Mouse (Mus musculus) intestine, embryonic 14.5 days (tissue): ENCODE data around the gene Nucks1. TPM values are rescaled to one million over a fixed set of nuclear protein-coding genes. Genes with fewer than 3 reads are reported as not detected.

Source experiments
- ATAC-seq: fragments of 200-750 bp; cut with Nextera tagmentation; replicated peaks from 2 replicates; pipeline ENCODE4 v1.8.0; 2017; ENCODE audit warnings: low read depth, moderate number of reproducible peaks, moderate TSS enrichment, moderate library complexity; ENCODE audit not compliant: low FRiP score, low TSS enrichment
- DNase-seq: peaks from one replicate; pipeline ENCODE4 v3.0.0-alpha.2; 2018; ENCODE audit warnings: low spot score
- H3K27ac ChIP-seq: fragments of 300-500 bp; sonication (generic); 2 replicates; pipeline ENCODE4 v1.5.1; 2014; ENCODE audit warnings: low read depth, mild to moderate bottlenecking, control low read depth
- H3K27me3 ChIP-seq: fragments of 300-500 bp; sonication (generic); replicated peaks from 2 replicates; pipeline ENCODE4 v1.6.1; 2014; ENCODE audit warnings: low read length, control low read depth; ENCODE audit not compliant: control insufficient read depth, insufficient read depth
- H3K36me3 ChIP-seq: fragments of 300-500 bp; sonication (generic); 2 replicates; pipeline ENCODE4 v1.6.1; 2014; ENCODE audit warnings: low read length, control low read depth; ENCODE audit not compliant: control insufficient read depth, insufficient read depth
- H3K4me1 ChIP-seq: fragments of 300-500 bp; sonication (generic); replicated peaks from 2 replicates; pipeline ENCODE4 v1.6.1; 2014; ENCODE audit warnings: low read length, control low read depth, mixed read lengths; ENCODE audit not compliant: control insufficient read depth, insufficient read depth
- H3K4me2 ChIP-seq: fragments of 300-500 bp; sonication (generic); 2 replicates; pipeline ENCODE4 v1.6.1; 2014; ENCODE audit warnings: low read length
- H3K4me3 ChIP-seq: fragments of 300-500 bp; sonication (generic); 2 replicates; pipeline ENCODE4 v1.5.1; 2014; ENCODE audit warnings: low read depth, low read length, control low read depth, mixed read lengths
- H3K9ac ChIP-seq: fragments of 300-500 bp; sonication (generic); 2 replicates; pipeline ENCODE4 v1.6.1; 2014; ENCODE audit warnings: mild to moderate bottlenecking, low read length
- H3K9me3 ChIP-seq: fragments of 300-500 bp; sonication (generic); 2 replicates; pipeline ENCODE4 v1.6.1; 2016; ENCODE audit warnings: low read length, control low read depth; ENCODE audit not compliant: control insufficient read depth
- WGBS: fragments of 180-500 bp; shearing (Covaris S2); extraction: QIAGEN DNeasy Blood & Tissue Kit; methylation state at CpG from one replicate; pipeline ENCODE4 v1.1.7; 2014; 5-methylcytosine and 5-hydroxymethylcytosine counted together
- polyA plus RNA-seq: library from polyadenylated mRNA; unstranded; fragments of >200 nt; fragmentation: Nextera tagmentation; extraction: Ambion mirVana; gene quantifications from 2 replicates; pipeline ENCODE4 v1.2.1, GENCODE M21; 2014

Nucks1 gene
- polyA plus RNA-seq, 1 experiment from 2014 or later, result 52.5 TPM

- Histone ChIP-seq H3K27me3 (peaks cover 35% of the 10 kb centered on the region), H3K4me3 (no peak overlapping the region), H3K4me1 (peaks cover 7% of the 10 kb centered on the region), H3K9me3 (no peaks in the 10 kb centered on the region), H3K36me3 (no peaks in the 10 kb centered on the region), H3K4me2 (no peak overlapping the region), H3K27ac (no peak overlapping the region), H3K9ac (no peak overlapping the region)
- WGBS, result 53% methylated on average over 5 of the region's 5 CpGs
- no peak for DNase-seq
- no peak for ATAC-seq
Observed at GRCm38 (mm10) chr1:131965818-131966217, 55.5 kb downstream of the Nucks1 start.

- H3K9me3 ChIP-seq, result no peaks in the 10 kb centered on the region
- DNase-seq, result no peak
- no peaks in the 10 kb centered on the region for H3K36me3 ChIP-seq
- H3K27me3 ChIP-seq, result peaks cover 23% of the 10 kb centered on the region
- H3K4me2 ChIP-seq, result no peak overlapping the region
- no peak overlapping the region for H3K9ac ChIP-seq
- peaks cover 21% of the 10 kb centered on the region for H3K4me1 ChIP-seq
- 75% methylated on average over 7 of the region's 7 CpGs for WGBS
- no peak overlapping the region for H3K4me3 ChIP-seq
- H3K27ac ChIP-seq, result no peak overlapping the region
- ATAC-seq, result no peak
Observed at GRCm38 (mm10) chr1:131967336-131967735, 57.0 kb downstream of the Nucks1 start.

- Histone ChIP-seq H3K36me3 (no peaks in the 10 kb centered on the region), H3K27ac (no peak overlapping the region), H3K9me3 (no peaks in the 10 kb centered on the region), H3K4me3 (no peak overlapping the region), H3K27me3 (peaks cover 16% of the 10 kb centered on the region), H3K9ac (no peak overlapping the region), H3K4me1 (peaks cover 27% of the 10 kb centered on the region), H3K4me2 (no peak overlapping the region)
- no peak for ATAC-seq
- 63% methylated on average over 3 of the region's 3 CpGs for WGBS
- DNase-seq, result no peak
Observed at GRCm38 (mm10) chr1:131968556-131968955, 58.2 kb downstream of the Nucks1 start.

- no peak for DNase-seq
- WGBS, result 80% methylated on average over 6 of the region's 6 CpGs
- Histone ChIP-seq H3K4me1 (peaks cover 27% of the 10 kb centered on the region), H3K9me3 (no peaks in the 10 kb centered on the region), H3K9ac (no peak overlapping the region), H3K27me3 (peaks cover 12% of the 10 kb centered on the region), H3K4me3 (no peak overlapping the region), H3K4me2 (no peak overlapping the region), H3K27ac (no peak overlapping the region), H3K36me3 (no peaks in the 10 kb centered on the region)
- no peak for ATAC-seq
Observed at GRCm38 (mm10) chr1:131968983-131969382, 58.6 kb downstream of the Nucks1 start.

- H3K9ac ChIP-seq, result no peak overlapping the region
- no peak overlapping the region for H3K27ac ChIP-seq
- no peak overlapping the region for H3K4me3 ChIP-seq
- no peaks in the 10 kb centered on the region for H3K9me3 ChIP-seq
- peaks cover 27% of the 10 kb centered on the region for H3K4me1 ChIP-seq
- 42% methylated on average over 4 of the region's 4 CpGs for WGBS
- H3K36me3 ChIP-seq, result no peaks in the 10 kb centered on the region
- ATAC-seq (no peak), DNase-seq (no peak)
- peaks cover 8% of the 10 kb centered on the region; the same call in 1 of the 2 replicates for H3K27me3 ChIP-seq
- H3K4me2 ChIP-seq, result no peak overlapping the region
Observed at GRCm38 (mm10) chr1:131969825-131970224, 59.5 kb downstream of the Nucks1 start.

GRCm38 (mm10) chr1:131970322-131970660, 60.0 kb downstream of the Nucks1 start:
- DNase-seq, result no peak

GRCm38 (mm10) chr1:131970661-131971520, 60.6 kb downstream of the Nucks1 start:
- Histone ChIP-seq H3K4me2 (peak overlapping the region; percentile 37), H3K4me1 (peaks cover 27% of the 10 kb centered on the region), H3K4me3 (no peak overlapping the region), H3K36me3 (no peaks in the 10 kb centered on the region), H3K9me3 (no peaks in the 10 kb centered on the region), H3K27ac (no peak overlapping the region), H3K27me3 (0 out of 2 replicates have a peak, but pooled peaks cover 2% of the 10 kb centered on the region), H3K9ac (no peak overlapping the region)
- 10% methylated on average over 16 of the region's 16 CpGs for WGBS
- DNase-seq, result peak; percentile 59
- ATAC-seq, result no peak

More at GRCm38 (mm10) chr1:131970322-131970660, 60.0 kb downstream of the Nucks1 start:
- Histone ChIP-seq H3K9ac (no peak overlapping the region), H3K27me3 (0 out of 2 replicates have a peak, but pooled peaks cover 8% of the 10 kb centered on the region), H3K36me3 (no peaks in the 10 kb centered on the region), H3K4me3 (no peak overlapping the region), H3K9me3 (no peaks in the 10 kb centered on the region), H3K4me2 (no peak overlapping the region), H3K27ac (no peak overlapping the region), H3K4me1 (peaks cover 27% of the 10 kb centered on the region)
- WGBS, result 50% methylated on average over 5 of the region's 5 CpGs
- no peak for ATAC-seq

- H3K27ac ChIP-seq, result no peak overlapping the region
- DNase-seq (no peak), ATAC-seq (peak; percentile 4; the same call in 1 of the 2 replicates)
- H3K9me3 ChIP-seq, result no peaks in the 10 kb centered on the region
- 28% methylated on average over 15 of the region's 15 CpGs for WGBS
- H3K4me3 ChIP-seq, result no peak overlapping the region
- no peak overlapping the region for H3K4me2 ChIP-seq
- no peak overlapping the region for H3K9ac ChIP-seq
- H3K36me3 ChIP-seq, result no peaks in the 10 kb centered on the region
- peaks cover 27% of the 10 kb centered on the region for H3K4me1 ChIP-seq
- H3K27me3 ChIP-seq, result 0 out of 2 replicates have a peak, but pooled peaks cover 2% of the 10 kb centered on the region
Observed at GRCm38 (mm10) chr1:131971771-131972497, 61.6 kb downstream of the Nucks1 start.
